15 mouse cellular contexts compared by ENCODE assay signal in the genomic region with DNA sequence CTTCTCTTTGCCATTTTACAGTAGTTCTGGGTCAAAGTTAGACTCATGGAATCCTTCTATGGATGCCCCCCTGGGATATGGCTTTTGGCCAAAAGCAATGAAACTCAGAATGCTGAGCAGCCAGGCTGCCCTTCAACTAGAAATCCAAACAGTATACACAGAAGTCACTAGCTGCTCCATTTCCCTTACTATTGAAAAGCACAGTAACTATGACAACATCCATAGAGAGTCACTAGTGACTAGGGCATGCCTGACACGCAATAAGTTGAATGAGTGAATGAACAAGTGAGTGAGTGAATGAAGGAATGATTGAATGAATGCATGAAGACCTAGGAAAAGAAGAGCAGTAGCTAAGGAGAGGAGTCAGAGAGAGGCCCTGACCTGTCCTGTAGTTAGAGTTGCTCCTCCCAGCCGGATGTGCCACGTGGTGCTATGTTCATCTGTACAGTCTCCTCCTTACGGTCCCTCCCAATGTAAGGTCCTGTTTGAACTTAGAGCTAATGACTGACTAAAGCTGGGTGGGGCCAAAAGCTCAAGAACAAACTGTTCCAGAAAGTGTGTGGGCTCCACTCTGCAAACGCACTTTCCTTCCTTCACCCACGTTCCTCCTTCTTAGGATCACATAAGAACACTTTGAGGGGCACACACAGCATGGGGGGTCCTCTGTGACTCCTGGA. TPM values are rescaled to one million over a fixed set of nuclear protein-coding genes. Genes with fewer than 3 reads are reported as not detected.
A peak's percentile ranks its signal among the peaks of the same experiment; 100 is the strongest.
DNase-seq lines count a peak whose midpoint lies in the region; ATAC-seq and TF ChIP-seq lines count a peak whose summit lies in the region.
"Had no signal": no experiment of that assay in that cellular context is flagged by ENCODE, and none has a peak within 500 bp of the region (broad histone marks: within the 10 kb centered on the region; RNA-seq: fewer than 3 reads in every experiment).

No protein-coding gene starts in this region.

- DNase-seq in liver, adult 2 months (ENCODE audit: extremely low read depth, low read depth, low spot score), result peak; percentile 86
- peak; percentile 72 to 92 for DNase-seq in kidney, postnatal 25 days
- DNase-seq in ovary, postnatal 36 days (ENCODE audit: low spot score), result no peak
- DNase-seq in left cerebral cortex, adult 2 months (ENCODE audit: extremely low spot score in 1 of 2, low spot score in 2 of 2), result no peak
- DNase-seq: B cell, adult 2 months; cerebellum, adult 18-20 months; embryo, embryonic 11 days; layer of hippocampus, postnatal 36 days had no signal

- no peak for TF ChIP-seq CTCF in liver, adult 2 months (IDR thresholded peaks at IDR 0.05; ENCODE audit: low read depth, low read length)
- TF ChIP-seq CTCF in small intestine, adult 2 months (IDR thresholded peaks at IDR 0.05; ENCODE audit: extremely low read depth, insufficient read length, insufficient replicate concordance, low read depth, low read length), result no peak
- no peak for TF ChIP-seq CTCF in left cerebral cortex, adult 2 months (IDR thresholded peaks at IDR 0.05)

- no peak overlapping the region; the same call in 1 of the 2 replicates for H3K27ac ChIP-seq in liver, adult 2 months (replicated peaks; ENCODE audit: insufficient read depth, low read depth, low read length)
- no peak overlapping the region for H3K27ac ChIP-seq in liver, embryonic 12.5 days
- peak overlapping the region; percentile 82 for H3K27ac ChIP-seq in intestine, embryonic 16.5 days (ENCODE audit: low read length)
- peak overlapping the region; percentile 58 for H3K27ac ChIP-seq in small intestine, adult 2 months (ENCODE audit: insufficient read depth, low read depth, low read length)
- no peak overlapping the region for H3K27ac ChIP-seq in left cerebral cortex, adult 2 months
- H3K27ac ChIP-seq: midbrain, embryonic 12.5 days had no signal

- no peak for TF ChIP-seq POLR2A in liver, adult 2 months (IDR thresholded peaks at IDR 0.05; ENCODE audit: extremely low read depth, insufficient read depth, low read length)
- TF ChIP-seq POLR2A in small intestine, adult 2 months (IDR thresholded peaks at IDR 0.05; ENCODE audit: low read depth, low read length), result no peak

- intact Hi-C loops in left cerebral cortex, adult 2 months (cut with DNase I), result no loop called here

- H3K79me2 ChIP-seq in liver, adult 2 months (ENCODE audit: control insufficient read depth, insufficient read depth, low read length), result no peaks in the 10 kb centered on the region

- ATAC-seq in liver, embryonic 12.5 days, result no peak
- peak; percentile 95 for ATAC-seq in intestine, embryonic 16.5 days
- no peak for ATAC-seq in frontal cortex, adult (ENCODE audit: low TSS enrichment)

- H3K9ac ChIP-seq in liver, adult 2 months (ENCODE audit: low read depth, low read length), result no peak overlapping the region
- no peak overlapping the region for H3K9ac ChIP-seq in liver, embryonic 12.5 days
- no peak overlapping the region for H3K9ac ChIP-seq in intestine, embryonic 16.5 days (ENCODE audit: low read depth, low read length)
- H3K9ac ChIP-seq: midbrain, embryonic 12.5 days had no signal

- no peaks in the 10 kb centered on the region for H3K36me3 ChIP-seq in liver, adult 2 months (ENCODE audit: control insufficient read depth, insufficient read depth, low read length)
- H3K36me3 ChIP-seq in liver, embryonic 12.5 days, result no peaks in the 10 kb centered on the region
- H3K36me3 ChIP-seq in intestine, embryonic 16.5 days (ENCODE audit: control insufficient read depth, insufficient read depth, low read length), result no peaks in the 10 kb centered on the region
- no peaks in the 10 kb centered on the region for H3K36me3 ChIP-seq in small intestine, adult 2 months (ENCODE audit: control insufficient read depth, insufficient read depth, low read length)
- H3K36me3 ChIP-seq: G1E; midbrain, embryonic 12.5 days had no signal

- no peak overlapping the region for H3K4me2 ChIP-seq in liver, embryonic 12.5 days
- no peak overlapping the region for H3K4me2 ChIP-seq in intestine, embryonic 16.5 days (ENCODE audit: low read depth, low read length)
- H3K4me2 ChIP-seq: midbrain, embryonic 12.5 days had no signal

- no peaks in the 10 kb centered on the region for H3K9me3 ChIP-seq in liver, embryonic 12.5 days (replicated peaks)
- H3K9me3 ChIP-seq in intestine, embryonic 16.5 days (ENCODE audit: control insufficient read depth, low read length), result no peaks in the 10 kb centered on the region
- H3K9me3 ChIP-seq: G1E; midbrain, embryonic 12.5 days had no signal

- WGBS in liver, adult 2 months, result 37% methylated on average over 6 of the region's 6 CpGs
- 69% methylated on average over 6 of the region's 6 CpGs for WGBS in liver, embryonic 12.5 days (ENCODE audit: insufficient replicate concordance)
- WGBS in intestine, embryonic 16.5 days, result 62% methylated on average over 6 of the region's 6 CpGs
- WGBS in small intestine, adult 2 months, result 21% methylated on average over 6 of the region's 6 CpGs

- no peak overlapping the region for H3K4me3 ChIP-seq in liver, adult 2 months (ENCODE audit: insufficient read depth, low read depth, low read length)
- no peak overlapping the region for H3K4me3 ChIP-seq in liver, embryonic 12.5 days
- no peak overlapping the region for H3K4me3 ChIP-seq in intestine, embryonic 16.5 days (ENCODE audit: low read length)
- no peak overlapping the region for H3K4me3 ChIP-seq in small intestine, adult 2 months (ENCODE audit: low read depth, low read length)
- no peak overlapping the region for H3K4me3 ChIP-seq in left cerebral cortex, adult 2 months
- H3K4me3 ChIP-seq: erythroblast, embryonic 14.5 days; midbrain, embryonic 12.5 days had no signal

- H3K4me1 ChIP-seq in liver, adult 2 months (ENCODE audit: control insufficient read depth, insufficient read depth, low read length), result peaks cover 7% of the 10 kb centered on the region
- no peaks in the 10 kb centered on the region for H3K4me1 ChIP-seq in liver, embryonic 12.5 days
- H3K4me1 ChIP-seq in intestine, embryonic 16.5 days (ENCODE audit: control insufficient read depth, insufficient read depth, low read length), result no peaks in the 10 kb centered on the region
- peaks cover 13% of the 10 kb centered on the region; the same call in 1 of the 2 replicates for H3K4me1 ChIP-seq in small intestine, adult 2 months (ENCODE audit: control insufficient read depth, insufficient read depth, insufficient read length, low read length)
- H3K4me1 ChIP-seq: midbrain, embryonic 12.5 days had no signal

- H3K27me3 ChIP-seq in liver, adult 2 months (ENCODE audit: control insufficient read depth, insufficient read depth, low read length), result no peaks in the 10 kb centered on the region
- no peaks in the 10 kb centered on the region for H3K27me3 ChIP-seq in liver, embryonic 12.5 days (replicated peaks)
- no peaks in the 10 kb centered on the region for H3K27me3 ChIP-seq in intestine, embryonic 16.5 days (replicated peaks; ENCODE audit: control insufficient read depth, insufficient read depth, low read length)
- H3K27me3 ChIP-seq in small intestine, adult 2 months (ENCODE audit: control insufficient read depth, insufficient read depth, low read length), result no peaks in the 10 kb centered on the region
- H3K27me3 ChIP-seq: midbrain, embryonic 12.5 days had no signal

RNA-seq across cellular contexts. Expression of a gene that starts 22.1 kb away (rescaled TPM):
- total RNA-seq in liver, adult 2 months (2014; rRNA removed), result 33.0 and 35.0 TPM in 2 replicates
- 16.4 and 17.4 TPM in 2 replicates for polyA plus RNA-seq in liver, adult 2 months (2012; rRNA removed)
- 4.0 and 6.1 TPM in 2 replicates for polyA plus RNA-seq in liver, embryonic 12.5 days (2016; fragmentation: Nextera tagmentation; extraction: Ambion mirVana)
- 60.7 and 77.0 TPM in 2 replicates for polyA plus RNA-seq in intestine, embryonic 16.5 days (2015; fragmentation: Nextera tagmentation; extraction: Ambion mirVana)
- polyA plus RNA-seq in small intestine, adult 2 months (2012; rRNA removed), result 10.7 and 22.2 TPM in 2 replicates
- 100 to 1,000 TPM; 127 to 159 TPM for total RNA-seq in left cerebral cortex, adult 2 months (2021)

Comparison
In these comparisons a context has a peak if more than half of its experiments do, and no peak if none do; other contexts are left out.
1. DNase-seq: peak in liver, adult 2 months (single experiment) and kidney, postnatal 25 days (2 of 2); none in ovary, postnatal 36 days (single experiment) and left cerebral cortex, adult 2 months (0 of 2).
2. H3K27ac ChIP-seq: peak in intestine, embryonic 16.5 days (single experiment) and small intestine, adult 2 months (single experiment); none in liver, adult 2 months (single experiment), liver, embryonic 12.5 days (single experiment) and left cerebral cortex, adult 2 months (single experiment).